Mouse (Mus musculus) hindbrain, embryonic 14.5 days (tissue): ENCODE measurements around the gene Fmo6. TPM values are rescaled to one million over a fixed set of nuclear protein-coding genes. Genes with fewer than 3 reads are reported as not detected.

Source experiments
- ATAC-seq: fragments of 200-750 bp; cut with Nextera tagmentation; 2 replicates; pipeline ENCODE4 v1.8.0; 2017; ENCODE audit warnings: moderate number of reproducible peaks, mild to moderate bottlenecking, moderate TSS enrichment, moderate library complexity; ENCODE audit not compliant: low FRiP score
- DNase-seq: peaks from one replicate; pipeline ENCODE4 v3.0.0-alpha.2; 2015; ENCODE audit warnings: low spot score
- H3K27ac ChIP-seq: fragments of 300-500 bp; sonication (generic); 2 replicates; pipeline ENCODE4 v1.5.1; 2014; ENCODE audit warnings: mild to moderate bottlenecking, moderate library complexity
- H3K27me3 ChIP-seq: fragments of 300-500 bp; sonication (generic); 2 replicates; pipeline ENCODE4 v1.6.1; 2014; ENCODE audit warnings: mild to moderate bottlenecking, low read length, mixed read lengths; ENCODE audit not compliant: control insufficient read depth, insufficient read depth
- H3K36me3 ChIP-seq: fragments of 300-500 bp; sonication (generic); replicated peaks from 2 replicates; pipeline ENCODE4 v1.6.1; 2014; ENCODE audit not compliant: control insufficient read depth, insufficient read depth
- H3K4me1 ChIP-seq: fragments of 300-500 bp; sonication (generic); replicated peaks from 2 replicates; pipeline ENCODE4 v1.6.1; 2014; ENCODE audit warnings: antibody characterized with exemption, low read length, mixed read lengths; ENCODE audit not compliant: control insufficient read depth, insufficient read depth
- H3K4me2 ChIP-seq: fragments of 300-500 bp; sonication (generic); replicated peaks from 2 replicates; pipeline ENCODE4 v1.6.1; 2014; ENCODE audit warnings: mild to moderate bottlenecking, moderate library complexity
- H3K4me3 ChIP-seq: fragments of 300-500 bp; sonication (generic); replicated peaks from 2 replicates; pipeline ENCODE4 v1.5.1; 2014; ENCODE audit warnings: mild to moderate bottlenecking, low read length
- H3K9ac ChIP-seq: fragments of 300-500 bp; sonication (generic); 2 replicates; pipeline ENCODE4 v1.6.1; 2014
- H3K9me3 ChIP-seq: fragments of 300-500 bp; sonication (generic); 2 replicates; pipeline ENCODE4 v1.6.1; 2016; ENCODE audit warnings: low read length; ENCODE audit not compliant: control insufficient read depth
- WGBS: fragments of 180-500 bp; shearing (Covaris S2); extraction: QIAGEN DNeasy Blood & Tissue Kit; methylation state at CpG from one replicate; pipeline ENCODE4 v1.1.7; 2014; 5-methylcytosine and 5-hydroxymethylcytosine counted together
- polyA plus RNA-seq: library from polyadenylated mRNA; unstranded; fragments of >200 nt; fragmentation: Nextera tagmentation; extraction: Ambion mirVana; gene quantifications from 2 replicates; pipeline ENCODE4 v1.2.1, GENCODE M21; 2014

Fmo6 gene
- polyA plus RNA-seq, 1 experiment from 2014 or later = not detected

DNA sequence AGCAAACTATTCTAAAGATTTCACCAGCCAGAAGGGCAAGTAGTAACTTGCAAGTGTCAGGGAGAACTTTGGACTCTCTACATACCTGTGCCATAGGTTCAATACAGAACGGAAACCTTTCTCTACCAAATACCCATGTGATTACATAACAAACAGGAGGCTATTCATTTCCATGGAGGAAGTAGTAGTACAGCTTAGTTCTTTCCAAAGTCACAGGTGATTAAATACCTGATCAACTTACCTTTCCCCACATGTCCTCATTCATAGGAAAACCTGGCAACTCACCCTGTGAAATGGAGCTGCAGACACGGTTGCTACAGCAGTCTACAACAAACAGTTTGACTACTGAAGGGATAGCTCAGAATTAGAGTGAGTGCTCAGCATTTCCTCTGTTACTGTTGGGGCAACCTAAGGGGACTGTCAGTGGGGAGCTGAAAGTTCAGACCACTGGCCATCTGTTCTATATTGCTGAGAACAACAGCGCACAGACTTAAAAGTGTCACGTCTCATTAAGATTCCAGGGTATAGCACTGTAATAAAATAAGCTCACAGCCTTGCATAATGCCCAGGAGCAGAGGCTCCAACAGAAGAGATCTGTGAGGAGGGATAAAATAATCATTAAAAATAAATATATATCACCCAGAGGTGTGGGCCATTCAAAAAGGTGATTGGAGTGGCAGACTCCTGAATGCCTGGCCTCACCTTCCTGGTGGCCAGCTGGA is 9.7 kb upstream of the Fmo6 start:
- Histone ChIP-seq H3K36me3 (no peaks in the 10 kb centered on the region), H3K9ac (no peak overlapping the region), H3K9me3 (no peaks in the 10 kb centered on the region), H3K4me1 (no peaks in the 10 kb centered on the region), H3K4me3 (no peak overlapping the region), H3K27me3 (no peaks in the 10 kb centered on the region), H3K27ac (no peak overlapping the region), H3K4me2 (no peak overlapping the region)
- no peak for DNase-seq
- ATAC-seq = 0 out of 2 replicates have a peak, but pooled peaks have one; percentile 51
- 65% methylated on average over 4 of the region's 4 CpGs for WGBS

DNA sequence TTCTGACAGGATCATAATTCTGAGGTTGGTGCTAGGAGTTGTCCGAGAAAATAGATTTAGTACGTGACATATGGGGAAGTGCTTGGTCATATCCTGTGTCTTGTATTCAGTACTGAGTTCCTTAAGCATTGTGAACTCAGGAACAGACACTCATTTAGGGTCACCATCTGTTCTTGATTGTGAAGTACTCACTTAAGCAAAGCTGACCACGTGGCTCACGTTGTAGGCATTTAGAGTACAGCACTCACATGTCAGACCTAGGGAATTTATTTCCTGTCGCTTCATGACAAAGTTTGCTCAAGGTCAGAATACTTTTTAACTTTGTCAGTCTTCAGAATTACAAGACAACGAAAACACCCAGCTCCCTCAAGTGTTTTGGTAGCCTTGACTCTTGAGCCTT is 6.4 kb upstream of the Fmo6 start:
- no peaks in the 10 kb centered on the region for H3K27me3 ChIP-seq
- H3K9ac ChIP-seq = no peak overlapping the region
- no peaks in the 10 kb centered on the region for H3K4me1 ChIP-seq
- no peak for ATAC-seq
- H3K27ac ChIP-seq = no peak overlapping the region
- no peaks in the 10 kb centered on the region for H3K36me3 ChIP-seq
- WGBS = 79% methylated on average over 6 of the region's 6 CpGs
- H3K9me3 ChIP-seq = no peaks in the 10 kb centered on the region
- H3K4me3 ChIP-seq = no peak overlapping the region
- no peak overlapping the region for H3K4me2 ChIP-seq
- no peak for DNase-seq

DNA sequence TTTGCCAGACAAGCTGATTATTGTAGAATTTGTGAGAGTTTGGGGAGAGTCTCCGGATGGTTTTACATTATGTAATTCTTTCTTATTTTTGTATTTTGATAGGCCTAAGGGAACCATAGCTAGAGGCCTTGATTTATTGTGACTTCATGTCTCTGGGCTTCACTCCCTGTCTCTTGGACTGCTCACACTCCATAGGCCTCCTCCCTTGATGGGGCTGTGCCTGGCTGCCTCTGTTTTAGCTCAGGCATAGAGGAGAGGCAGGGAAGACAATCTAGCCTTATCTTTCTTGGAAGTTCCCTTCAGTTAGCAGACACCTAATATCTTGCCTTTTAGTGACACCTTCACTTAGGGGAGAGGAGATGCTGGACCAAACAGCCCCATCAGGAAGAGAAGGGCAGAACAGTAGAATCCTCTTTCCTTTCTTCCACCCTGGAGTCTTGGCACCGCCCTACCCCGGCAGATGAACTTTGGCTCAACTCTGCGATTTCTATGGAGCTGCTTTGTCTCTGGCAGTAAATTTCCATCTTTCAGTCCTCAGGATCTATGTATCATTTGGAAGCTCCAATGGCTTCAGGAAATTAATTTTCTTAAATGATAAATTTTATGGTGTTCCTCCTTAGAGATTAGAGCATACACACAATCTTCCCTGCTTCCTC is 1.5 kb upstream of the Fmo6 start:
- no peak for DNase-seq
- Histone ChIP-seq H3K27me3 (no peaks in the 10 kb centered on the region), H3K9me3 (no peaks in the 10 kb centered on the region), H3K36me3 (no peaks in the 10 kb centered on the region), H3K4me2 (no peak overlapping the region), H3K4me1 (no peaks in the 10 kb centered on the region), H3K27ac (no peak overlapping the region), H3K4me3 (no peak overlapping the region), H3K9ac (no peak overlapping the region)
- 90% methylated on average over 4 of the region's 4 CpGs for WGBS
- no peak for ATAC-seq

DNA sequence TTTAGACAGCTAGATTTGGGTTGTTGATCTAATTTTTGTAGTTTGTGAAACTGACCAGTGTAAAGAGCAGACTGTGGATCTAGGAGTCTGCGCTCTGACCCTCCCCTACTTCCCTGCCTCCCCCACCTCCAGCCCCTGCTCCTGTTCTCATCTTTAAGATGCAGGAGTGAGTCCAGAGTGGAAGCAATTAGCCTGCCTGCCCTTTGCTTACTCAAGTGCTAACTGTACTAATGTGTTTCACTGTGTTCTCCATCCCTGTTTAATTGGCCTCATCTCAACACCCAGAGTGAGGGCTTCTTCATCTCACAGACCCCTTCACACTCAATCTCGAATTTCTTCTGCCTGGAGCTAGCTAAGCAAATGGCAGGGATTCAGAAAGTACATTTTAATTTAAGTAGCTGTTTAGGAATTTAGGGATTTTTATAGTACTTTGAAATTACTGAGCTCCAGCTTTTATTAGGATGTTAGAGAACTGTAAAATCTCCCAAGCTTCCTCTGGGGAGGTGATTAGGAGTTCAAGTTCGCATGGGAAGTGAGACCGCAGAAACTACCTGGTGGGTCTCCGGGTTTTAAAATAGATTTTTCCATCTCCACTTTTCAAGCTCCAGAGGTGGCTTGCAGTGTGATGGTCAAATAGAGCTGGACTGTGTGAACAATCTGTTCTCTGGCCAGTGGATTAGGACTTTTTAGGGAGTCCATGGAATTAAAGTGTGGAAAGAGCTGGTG is 818 bp upstream of the Fmo6 start:
- H3K4me3 ChIP-seq = no peak overlapping the region
- no peaks in the 10 kb centered on the region for H3K36me3 ChIP-seq
- ATAC-seq = no peak
- no peaks in the 10 kb centered on the region for H3K27me3 ChIP-seq
- 86% methylated on average over 5 of the region's 5 CpGs for WGBS
- no peaks in the 10 kb centered on the region for H3K4me1 ChIP-seq
- no peaks in the 10 kb centered on the region for H3K9me3 ChIP-seq
- H3K9ac ChIP-seq = no peak overlapping the region
- DNase-seq = no peak
- H3K27ac ChIP-seq = no peak overlapping the region
- no peak overlapping the region for H3K4me2 ChIP-seq

DNA sequence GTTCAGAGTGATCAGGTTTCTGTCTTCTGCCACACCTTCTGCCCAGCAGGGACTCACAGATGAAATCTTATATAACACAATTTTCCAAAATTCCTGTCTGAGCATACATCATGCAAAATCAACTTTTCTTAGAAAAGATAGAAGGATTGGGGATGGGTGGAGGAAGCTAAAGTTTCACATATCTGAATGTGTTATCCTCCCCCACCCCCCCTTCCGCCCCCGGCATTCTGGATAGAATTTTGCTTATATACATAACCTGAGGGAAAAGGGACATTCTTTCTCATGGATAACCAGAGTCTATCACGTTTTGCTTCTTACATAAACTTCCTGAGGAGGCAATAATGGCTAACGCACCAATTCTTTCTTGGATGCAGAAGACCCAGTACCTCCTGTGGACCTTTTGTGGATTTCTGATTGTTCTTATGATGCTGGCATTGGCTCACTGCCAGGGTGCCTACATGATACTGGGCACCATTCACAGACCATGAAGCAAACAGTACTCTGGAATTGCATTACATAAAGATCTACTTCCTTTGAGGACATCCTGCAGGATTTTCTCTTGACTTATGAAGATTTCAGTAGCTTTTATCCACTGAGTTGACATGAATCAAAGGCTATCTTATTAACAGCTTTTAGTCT is 2.8 kb downstream of the Fmo6 start:
- 70% methylated on average over 4 of the region's 4 CpGs for WGBS
- Histone ChIP-seq H3K36me3 (no peaks in the 10 kb centered on the region), H3K4me2 (no peak overlapping the region)

DNA sequence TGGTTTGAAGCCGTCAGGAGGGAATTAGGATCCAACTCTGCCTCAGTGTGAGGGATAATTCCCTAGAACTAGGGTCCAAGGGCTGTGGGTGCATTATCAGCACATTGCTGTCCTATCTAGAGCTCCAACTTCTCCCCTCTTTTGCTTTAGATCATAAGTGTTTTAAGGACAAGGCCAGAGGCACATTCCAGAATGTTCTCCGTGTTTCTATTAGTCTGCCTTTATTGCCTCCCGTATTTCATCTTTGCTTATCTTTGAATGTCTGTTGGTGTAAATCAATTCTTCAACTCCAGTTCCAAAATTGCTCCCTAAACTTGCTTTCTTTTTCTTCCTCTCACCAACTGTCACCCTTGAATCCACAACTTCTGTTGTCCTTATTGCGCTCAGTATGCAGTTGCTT is 4.9 kb downstream of the Fmo6 start:
- Histone ChIP-seq H3K36me3 (no peaks in the 10 kb centered on the region), H3K27ac (no peak overlapping the region), H3K4me3 (no peak overlapping the region), H3K4me2 (no peak overlapping the region), H3K4me1 (no peaks in the 10 kb centered on the region), H3K27me3 (no peaks in the 10 kb centered on the region), H3K9me3 (no peaks in the 10 kb centered on the region), H3K9ac (no peak overlapping the region)
- DNase-seq (no peak), ATAC-seq (no peak)
- 93% methylated on average over 4 of the region's 4 CpGs for WGBS

More for the DNA sequence above, 2.8 kb downstream of the Fmo6 start:
- no peak overlapping the region for H3K9ac ChIP-seq
- no peaks in the 10 kb centered on the region for H3K4me1 ChIP-seq
- no peaks in the 10 kb centered on the region for H3K27me3 ChIP-seq
- no peak overlapping the region for H3K27ac ChIP-seq
- no peaks in the 10 kb centered on the region for H3K9me3 ChIP-seq
- ATAC-seq (no peak), DNase-seq (no peak)
- H3K4me3 ChIP-seq = no peak overlapping the region

DNA sequence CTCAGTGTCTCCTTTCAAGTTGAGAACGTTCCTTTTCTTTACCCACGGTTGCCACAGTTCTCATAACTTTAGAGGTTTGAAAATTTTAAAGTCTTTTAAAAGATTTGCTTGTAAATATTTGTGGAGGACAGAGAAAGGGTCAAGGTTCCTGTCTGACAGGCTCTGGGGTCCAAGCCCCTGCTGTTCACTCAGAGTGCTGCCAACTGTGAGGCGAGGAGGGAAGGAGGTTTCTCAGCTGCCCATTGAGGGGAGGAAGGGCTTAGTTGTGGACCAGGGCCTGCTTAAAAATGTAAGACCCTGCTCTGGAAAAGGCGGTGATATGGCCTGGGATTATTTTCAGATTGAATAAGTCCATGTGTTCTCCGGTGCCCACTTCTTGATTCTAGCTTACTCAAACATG is 5.4 kb downstream of the Fmo6 start:
- Histone ChIP-seq H3K9me3 (no peaks in the 10 kb centered on the region), H3K4me2 (no peak overlapping the region), H3K4me3 (no peak overlapping the region), H3K27ac (no peak overlapping the region), H3K36me3 (no peaks in the 10 kb centered on the region), H3K27me3 (no peaks in the 10 kb centered on the region), H3K4me1 (no peaks in the 10 kb centered on the region), H3K9ac (no peak overlapping the region)
- WGBS = 81% methylated on average over 5 of the region's 5 CpGs
- no peak for ATAC-seq
- no peak for DNase-seq

DNA sequence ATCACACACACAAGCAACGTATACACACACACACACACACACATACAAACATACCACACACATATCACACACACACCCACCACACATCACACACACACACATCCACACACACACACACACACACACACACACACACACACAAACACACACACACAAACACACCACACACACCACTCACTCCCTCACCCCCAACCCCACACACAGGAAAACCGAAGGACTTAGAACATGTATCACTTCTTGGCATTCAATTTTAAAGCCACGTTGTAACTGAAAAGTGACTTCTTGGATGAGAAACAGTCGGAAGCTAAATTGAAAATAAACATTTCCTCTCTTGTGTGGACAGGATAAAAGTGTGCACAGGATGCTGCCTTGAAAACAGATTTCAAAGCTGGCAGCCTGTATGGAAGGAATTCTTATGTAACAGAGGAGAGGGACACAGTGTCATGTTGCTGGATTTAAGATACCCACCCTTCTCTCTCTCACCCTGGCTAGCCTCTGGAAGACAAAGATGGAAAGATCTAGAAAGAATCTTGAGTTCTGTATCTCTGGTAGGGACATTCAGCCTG is 5.9 kb downstream of the Fmo6 start:
- Histone ChIP-seq H3K27me3 (no peaks in the 10 kb centered on the region), H3K4me3 (no peak overlapping the region), H3K9ac (no peak overlapping the region), H3K36me3 (no peaks in the 10 kb centered on the region), H3K4me2 (no peak overlapping the region), H3K27ac (no peak overlapping the region), H3K4me1 (no peaks in the 10 kb centered on the region), H3K9me3 (no peaks in the 10 kb centered on the region)
- DNase-seq (no peak), ATAC-seq (no peak)
- WGBS = 86% methylated on average over 4 of the region's 4 CpGs

DNA sequence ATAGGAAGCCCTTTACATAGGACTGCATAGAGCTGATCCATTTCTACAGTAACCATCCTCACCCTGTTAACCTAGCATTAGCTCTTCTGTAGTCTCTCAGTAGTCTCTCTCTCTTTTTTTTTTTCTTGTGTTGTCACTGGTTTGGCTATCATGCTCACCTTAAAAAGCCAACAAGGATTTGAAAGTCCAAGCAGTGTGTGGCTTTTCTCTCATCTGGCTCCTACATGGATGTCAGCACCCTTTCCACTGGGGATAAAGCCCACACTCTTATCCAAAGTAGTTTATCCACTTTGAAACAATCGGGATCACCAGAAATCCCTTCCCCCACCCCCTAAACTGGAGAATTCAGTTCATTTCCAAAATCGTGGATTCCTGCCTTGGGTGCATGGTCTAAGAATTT is 6.7 kb downstream of the Fmo6 start:
- Histone ChIP-seq H3K4me1 (no peaks in the 10 kb centered on the region), H3K9me3 (no peaks in the 10 kb centered on the region), H3K36me3 (no peaks in the 10 kb centered on the region), H3K9ac (no peak overlapping the region), H3K4me2 (no peak overlapping the region), H3K27me3 (no peaks in the 10 kb centered on the region), H3K27ac (no peak overlapping the region), H3K4me3 (no peak overlapping the region)
- 71% methylated on average over 2 of the region's 2 CpGs for WGBS
- ATAC-seq (no peak), DNase-seq (no peak)
